Mouse (Mus musculus): ENCODE data around the gene Ankub1. TPM values are rescaled to one million over a fixed set of nuclear protein-coding genes. Genes with fewer than 3 reads are reported as not detected.

Ankub1 gene
- polyA plus RNA-seq, 1 experiment from 2014 or later: 0.17 TPM

DNA sequence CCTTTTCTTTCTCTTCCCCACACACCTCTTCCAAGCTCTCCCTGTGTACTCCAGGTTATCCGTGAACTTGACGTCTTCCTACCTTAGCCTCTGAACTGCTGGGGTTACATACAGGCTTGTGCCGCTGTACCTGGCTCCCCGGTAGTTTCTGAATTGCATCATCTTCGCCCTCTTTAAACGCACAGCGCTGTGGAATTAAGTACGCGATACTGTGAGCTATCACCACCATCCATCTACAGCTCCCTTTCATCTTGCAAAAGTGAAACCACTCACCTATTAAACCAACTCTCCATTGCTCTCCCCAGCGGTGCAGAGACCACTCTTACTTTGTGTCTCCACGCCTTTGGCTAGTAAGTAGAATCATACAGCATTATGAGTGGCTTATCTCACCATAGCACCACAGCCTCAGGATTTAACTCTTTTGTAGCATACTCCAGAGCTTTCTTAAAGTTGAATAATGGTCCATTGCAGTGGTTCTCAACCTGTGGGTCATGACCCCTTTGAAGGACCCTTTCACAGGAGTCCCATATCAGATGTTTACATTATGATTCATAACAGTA, 65.6 kb downstream of the Ankub1 start:
- Histone ChIP-seq H3K9me3 (no peaks in the 10 kb centered on the region), H3K27me3 (ENCODE audit: insufficient read depth, poor library complexity, severe bottlenecking) (no peaks in the 10 kb centered on the region), H3K36me3 (no peaks in the 10 kb centered on the region), H3K4me1 (replicated peaks) (peaks cover 7% of the 10 kb centered on the region; the same call in 1 of the 2 replicates), H3K27ac (no peak overlapping the region), H3K4me3 (no peak overlapping the region)
- WGBS: 84% methylated on average over 11 of the region's 11 CpGs
- no peak for DNase-seq (ENCODE audit: low spot score)

- peak; percentile 80 for DNase-seq (ENCODE audit: low spot score)
- H3K27me3 ChIP-seq (ENCODE audit: insufficient read depth, poor library complexity, severe bottlenecking): no peaks in the 10 kb centered on the region
- H3K4me3 ChIP-seq: peak overlapping the region; percentile 31
- peak overlapping the region; percentile 42; the same call in 1 of the 2 replicates for H3K27ac ChIP-seq
- 30% methylated on average over 21 of the region's 21 CpGs for WGBS
- no peaks in the 10 kb centered on the region for H3K9me3 ChIP-seq
- H3K36me3 ChIP-seq: no peaks in the 10 kb centered on the region
- peaks cover 7% of the 10 kb centered on the region; the same call in 1 of the 2 replicates for H3K4me1 ChIP-seq (replicated peaks)
Measured at GRCm38 (mm10) chr3:57625275-57625997, 67.2 kb downstream of the Ankub1 start.

- WGBS: 82% methylated on average over 4 of the region's 4 CpGs
- DNase-seq (ENCODE audit: low spot score): no peak
- Histone ChIP-seq H3K27me3 (ENCODE audit: insufficient read depth, poor library complexity, severe bottlenecking) (no peaks in the 10 kb centered on the region), H3K9me3 (no peaks in the 10 kb centered on the region), H3K4me3 (no peak overlapping the region), H3K4me1 (replicated peaks) (no peaks in the 10 kb centered on the region), H3K36me3 (no peaks in the 10 kb centered on the region), H3K27ac (no peak overlapping the region)
Measured at GRCm38 (mm10) chr3:57619718-57620117, 72.9 kb downstream of the Ankub1 start.

DNA sequence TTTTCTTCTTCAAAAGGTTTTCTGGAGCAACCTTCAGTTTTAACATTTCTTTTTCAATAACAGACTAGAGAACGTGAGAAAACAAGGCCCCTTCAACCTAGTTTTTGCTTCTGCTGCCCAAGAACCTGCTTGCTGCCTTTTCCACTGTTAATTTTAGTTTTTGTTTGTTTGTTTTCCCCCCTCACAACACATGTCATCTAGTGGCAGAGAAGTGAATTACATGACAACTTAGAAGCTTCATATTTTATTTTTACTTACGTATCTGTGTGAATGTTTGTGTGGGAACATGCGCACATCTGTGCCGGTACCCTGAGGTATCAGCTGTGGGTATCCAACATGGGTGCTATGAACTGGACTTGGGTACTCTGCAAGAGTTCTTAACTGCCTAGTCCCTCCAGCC, 76.9 kb downstream of the Ankub1 start:
- no peak overlapping the region for H3K4me3 ChIP-seq
- no peaks in the 10 kb centered on the region for H3K36me3 ChIP-seq
- no peaks in the 10 kb centered on the region for H3K27me3 ChIP-seq (ENCODE audit: insufficient read depth, poor library complexity, severe bottlenecking)
- H3K27ac ChIP-seq: no peak overlapping the region
- no peaks in the 10 kb centered on the region for H3K9me3 ChIP-seq
- DNase-seq (ENCODE audit: low spot score): no peak
- whole genome bisulfite sequencing: 93% methylated on average over 4 of the region's 4 CpGs
- H3K4me1 ChIP-seq (replicated peaks): no peaks in the 10 kb centered on the region

DNA sequence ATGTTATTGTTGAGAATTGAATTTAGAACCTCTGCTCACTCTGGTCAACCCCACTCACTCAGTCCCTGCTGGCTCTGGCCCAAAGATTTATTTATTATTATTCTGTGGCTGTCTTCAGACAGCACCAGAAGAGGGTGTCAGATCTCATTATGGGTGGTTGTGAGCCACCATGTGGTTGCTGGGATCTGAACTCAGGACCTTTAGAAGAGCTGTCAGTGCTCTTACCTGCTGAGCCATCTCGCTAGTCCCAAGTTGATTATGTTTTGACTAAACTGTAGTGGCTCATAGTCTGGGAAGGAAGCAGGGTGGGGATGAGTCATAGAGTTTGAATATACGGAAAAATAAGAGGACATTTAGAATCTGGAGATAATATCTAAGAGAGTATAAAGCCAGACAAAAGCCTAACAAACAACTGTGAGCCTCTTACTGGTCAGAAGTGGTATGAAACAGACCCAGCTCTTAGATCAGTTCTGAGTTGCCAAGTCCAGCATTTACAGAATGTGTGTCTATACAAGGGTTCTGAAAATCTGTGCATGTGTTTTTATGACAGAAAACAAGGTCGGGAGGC, 80.1 kb downstream of the Ankub1 start:
- Histone ChIP-seq H3K36me3 (no peaks in the 10 kb centered on the region), H3K27me3 (ENCODE audit: insufficient read depth, poor library complexity, severe bottlenecking) (no peaks in the 10 kb centered on the region), H3K27ac (no peak overlapping the region), H3K4me1 (replicated peaks) (no peaks in the 10 kb centered on the region), H3K4me3 (no peak overlapping the region), H3K9me3 (no peaks in the 10 kb centered on the region)
- DNase-seq (ENCODE audit: low spot score): no peak
- WGBS: 83% methylated on average over 3 of the region's 3 CpGs

DNA sequence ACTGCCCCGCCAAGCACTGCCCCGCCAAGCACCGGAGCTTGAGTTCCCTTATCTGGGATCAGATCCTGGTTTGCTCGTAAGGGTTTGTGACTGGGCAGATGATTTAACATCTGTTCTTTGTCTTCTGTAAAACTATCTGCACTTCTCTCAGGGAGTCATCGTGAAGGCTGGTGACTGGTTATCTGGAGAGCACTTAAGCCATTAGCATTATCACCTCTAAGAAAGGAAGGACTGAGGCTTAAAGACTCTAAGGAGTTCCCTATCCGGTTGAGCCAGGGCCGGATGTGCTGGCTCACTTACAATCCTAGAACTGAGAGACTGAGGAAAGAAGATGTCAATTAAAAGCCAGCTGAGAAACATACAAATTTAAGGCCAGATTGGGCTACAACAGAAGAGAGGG, 80.8 kb downstream of the Ankub1 start:
- DNase-seq (ENCODE audit: low spot score): no peak
- Histone ChIP-seq H3K27ac (no peak overlapping the region), H3K36me3 (no peaks in the 10 kb centered on the region), H3K9me3 (no peaks in the 10 kb centered on the region), H3K4me1 (replicated peaks) (no peaks in the 10 kb centered on the region), H3K27me3 (ENCODE audit: insufficient read depth, poor library complexity, severe bottlenecking) (no peaks in the 10 kb centered on the region), H3K4me3 (no peak overlapping the region)
- 86% methylated on average over 7 of the region's 7 CpGs for WGBS

Other genes starting within 250 kb of the Ankub1 start
- 10.6 and 12.0 TPM in 2 replicates for gene Wwtr1, start 116.9 kb downstream of the Ankub1 start, polyA plus RNA-seq (2016; fragmentation: Nextera tagmentation; extraction: Ambion mirVana)
- 104 and 110 TPM in 2 replicates for gene Commd2, start 41.1 kb downstream of the Ankub1 start, polyA plus RNA-seq (2016; fragmentation: Nextera tagmentation; extraction: Ambion mirVana)
- gene Rnf13, start 43.3 kb upstream of the Ankub1 start, polyA plus RNA-seq (2016; fragmentation: Nextera tagmentation; extraction: Ambion mirVana): 43.3 and 47.8 TPM in 2 replicates
- gene Pfn2, start 155.3 kb upstream of the Ankub1 start, polyA plus RNA-seq (2016; fragmentation: Nextera tagmentation; extraction: Ambion mirVana): 177 and 239 TPM in 2 replicates

Measured in hindbrain, embryonic 10.5 days (tissue).